In genomic region chr3:53761514-53762075, GRCm38 (mm10) we compare ENCODE assay signal across 10 mouse cellular contexts.
DNase-seq lines count a peak whose midpoint lies in the region; ATAC-seq and TF ChIP-seq lines count a peak whose summit lies in the region.
"Had no signal": no experiment of that assay in that cellular context is flagged by ENCODE, and none has a peak within 500 bp of the region (broad histone marks: within the 10 kb centered on the region; RNA-seq: fewer than 3 reads in every experiment).

No protein-coding gene starts in this region.

- H3K4me1 ChIP-seq in forebrain, embryonic 14.5 days (ENCODE audit: control insufficient read depth, insufficient read depth, low read length), result no peaks in the 10 kb centered on the region
- H3K4me1 ChIP-seq in midbrain, embryonic 12.5 days, result 0 out of 2 replicates have a peak, but pooled peaks cover 6% of the 10 kb centered on the region
- H3K4me1 ChIP-seq in intestine, embryonic 16.5 days (ENCODE audit: control insufficient read depth, insufficient read depth, low read length), result no peaks in the 10 kb centered on the region

- no peak overlapping the region for H3K4me3 ChIP-seq in forebrain, embryonic 14.5 days (ENCODE audit: low read depth, low read length)
- H3K4me3 ChIP-seq in midbrain, embryonic 12.5 days, result no peak overlapping the region
- H3K4me3 ChIP-seq in intestine, embryonic 16.5 days (ENCODE audit: low read length), result no peak overlapping the region

- no peaks in the 10 kb centered on the region for H3K27me3 ChIP-seq in forebrain, embryonic 14.5 days (replicated peaks; ENCODE audit: control insufficient read depth, insufficient read depth, low read length)
- H3K27me3 ChIP-seq in midbrain, embryonic 12.5 days, result no peaks in the 10 kb centered on the region
- no peaks in the 10 kb centered on the region for H3K27me3 ChIP-seq in intestine, embryonic 16.5 days (replicated peaks; ENCODE audit: control insufficient read depth, insufficient read depth, low read length)

- H3K9ac ChIP-seq in forebrain, embryonic 14.5 days (ENCODE audit: low read length), result no peak overlapping the region
- H3K9ac ChIP-seq in midbrain, embryonic 12.5 days (replicated peaks), result no peak overlapping the region
- no peak overlapping the region for H3K9ac ChIP-seq in intestine, embryonic 16.5 days (ENCODE audit: low read depth, low read length)

- peak; percentile 90 for DNase-seq in Muller cell, postnatal 12 days (ENCODE audit: inconsistent ontology term)
- DNase-seq in brain, embryonic 14.5 days (ENCODE audit: low read depth), result peak; percentile 76
- DNase-seq in forebrain, embryonic 14.5 days (ENCODE audit: low spot score), result peak; percentile 51
- no peak for DNase-seq in testis, postnatal 14 days (ENCODE audit: low spot score)
- DNase-seq in gastrocnemius, adult 8-10 months (ENCODE audit: low spot score in 2 of 2), result no peak
- DNase-seq: adrenal gland, postnatal 36 days had no signal

- H3K36me3 ChIP-seq in forebrain, embryonic 14.5 days (ENCODE audit: control insufficient read depth, insufficient read depth, low read length), result no peaks in the 10 kb centered on the region
- H3K36me3 ChIP-seq in midbrain, embryonic 12.5 days, result no peaks in the 10 kb centered on the region
- no peaks in the 10 kb centered on the region for H3K36me3 ChIP-seq in intestine, embryonic 16.5 days (ENCODE audit: control insufficient read depth, insufficient read depth, low read length)
- H3K36me3 ChIP-seq: G1E had no signal

- TF ChIP-seq CTCF in brain, embryonic 14.5 days (IDR thresholded peaks at IDR 0.05; ENCODE audit: borderline replicate concordance, extremely low read depth, insufficient read depth, insufficient read length), result no peak

- no peak overlapping the region for H3K27ac ChIP-seq in forebrain, embryonic 14.5 days (ENCODE audit: low read depth, low read length)
- H3K27ac ChIP-seq in midbrain, embryonic 12.5 days (replicated peaks), result no peak overlapping the region; the same call in 1 of the 2 replicates
- no peak overlapping the region for H3K27ac ChIP-seq in intestine, embryonic 16.5 days (ENCODE audit: low read length)

- 37% methylated on average over 11 of the region's 11 CpGs for WGBS in forebrain, embryonic 14.5 days
- 29% methylated on average over 11 of the region's 11 CpGs for WGBS in midbrain, embryonic 12.5 days
- 69% methylated on average over 11 of the region's 11 CpGs for WGBS in intestine, embryonic 16.5 days

- peak; percentile 69; the same call in 1 of the 2 replicates for ATAC-seq in forebrain, embryonic 14.5 days
- ATAC-seq in midbrain, embryonic 12.5 days (ENCODE audit: low FRiP score, low read depth), result peak; percentile 60
- ATAC-seq in intestine, embryonic 16.5 days, result no peak
- ATAC-seq: inflammation-experienced regulatory T-cells, adult 6 months had no signal

- no peak overlapping the region for H3K4me2 ChIP-seq in forebrain, embryonic 14.5 days (ENCODE audit: low read length)
- peak overlapping the region; percentile 6; the same call in 1 of the 2 replicates for H3K4me2 ChIP-seq in midbrain, embryonic 12.5 days (replicated peaks)
- H3K4me2 ChIP-seq in intestine, embryonic 16.5 days (ENCODE audit: low read depth, low read length), result no peak overlapping the region

- no peak for TF ChIP-seq POLR2A in brain, embryonic 14.5 days (IDR thresholded peaks at IDR 0.05; ENCODE audit: borderline replicate concordance, extremely low read depth, insufficient read depth, insufficient read length, poor library complexity, severe bottlenecking)

- no peaks in the 10 kb centered on the region for H3K9me3 ChIP-seq in forebrain, embryonic 14.5 days (replicated peaks; ENCODE audit: control insufficient read depth, low read length)
- H3K9me3 ChIP-seq in midbrain, embryonic 12.5 days, result 0 out of 2 replicates have a peak, but pooled peaks cover 2% of the 10 kb centered on the region
- no peaks in the 10 kb centered on the region for H3K9me3 ChIP-seq in intestine, embryonic 16.5 days (ENCODE audit: control insufficient read depth, low read length)

Comparison
In these comparisons a context has a peak if more than half of its experiments do, and no peak if none do; other contexts are left out.
1. DNase-seq: peak in Muller cell, postnatal 12 days (single experiment), brain, embryonic 14.5 days (single experiment) and forebrain, embryonic 14.5 days (single experiment); none in testis, postnatal 14 days (single experiment) and gastrocnemius, adult 8-10 months (0 of 2).